Mouse (Mus musculus) thymus, adult 2 months (tissue): ENCODE data around the gene Cpeb1.

ENCODE experiments used
- CTCF ChIP-seq: fragments of 200-500 bp; IDR thresholded peaks from 2 replicates; pipeline ENCODE4 v1.5.1; 2012; ENCODE audit warnings: mild to moderate bottlenecking, control low read depth, low read length, moderate library complexity, borderline replicate concordance; ENCODE audit not compliant: control insufficient read depth, poor library complexity, insufficient read depth; ENCODE audit errors: extremely low read depth
- POLR2A ChIP-seq: fragments of 200-500 bp; IDR thresholded peaks from 2 replicates; pipeline ENCODE4 v1.6.1; 2012; ENCODE audit warnings: mild to moderate bottlenecking, low read length, control low read depth, moderate library complexity; ENCODE audit not compliant: control insufficient read depth, poor library complexity, insufficient read depth; ENCODE audit errors: extremely low read depth

DNA sequence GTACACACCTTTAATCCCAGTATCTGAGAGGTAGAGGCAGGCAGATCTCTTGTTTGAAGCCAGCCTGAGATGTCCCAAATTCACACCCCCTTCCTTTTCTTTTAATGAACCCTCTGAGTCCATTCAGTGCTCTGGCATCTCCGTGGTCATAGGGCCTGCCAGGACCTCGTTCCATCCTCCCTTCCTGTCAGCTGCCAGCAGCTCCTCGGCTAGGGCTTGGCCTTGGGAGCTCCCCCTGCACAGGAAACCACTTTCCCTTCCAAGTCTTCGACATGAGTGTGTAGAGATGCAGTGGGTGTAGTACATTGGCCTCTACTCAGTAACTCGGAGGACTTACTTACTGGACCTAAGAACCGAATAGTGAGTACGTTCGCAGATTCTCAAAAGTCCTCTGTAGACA lies 139.7 kb downstream of the Cpeb1 start:
- TF ChIP-seq CTCF (no peak), POLR2A (no peak)
